Mouse (Mus musculus): ENCODE data around the gene 1810055G02Rik. TPM values are rescaled to one million over a fixed set of nuclear protein-coding genes. Genes with fewer than 3 reads are reported as not detected.

1810055G02Rik gene
- total and polyA plus RNA-seq, 3 experiments = 5.6 to 9.5 (median 7.9) TPM

DNA sequence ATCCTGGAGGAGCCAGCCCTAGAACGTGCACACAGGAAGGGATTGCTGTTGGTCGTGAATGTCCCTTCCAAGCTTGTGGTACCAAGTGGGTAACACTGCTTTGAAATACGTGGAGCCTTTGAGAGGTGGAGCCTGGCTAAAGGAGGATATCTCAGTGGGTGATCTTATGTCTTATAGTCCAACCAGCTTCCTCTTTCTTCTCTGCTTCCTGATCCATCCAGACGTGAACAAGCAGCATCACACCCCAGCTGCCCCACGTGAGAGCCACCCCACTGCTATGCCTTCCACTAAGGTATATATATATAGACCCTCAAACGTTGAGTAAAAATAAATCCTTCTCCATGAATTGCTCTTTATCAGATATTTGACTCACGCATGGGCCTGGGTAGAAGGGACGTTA lies 45.6 kb downstream of the 1810055G02Rik start:
- in situ Hi-C loops (cut with MboI; ENCODE audit: low pct_ligation_motif_present, low pct_unique_long_range_greater_than_20kb, low sequenced_read_pairs) = loop anchor here (5.0 kb wide), 1 partner anchor 36 kb away; no protein-coding TSS in a partner anchor
- no peak overlapping the region for H3K27ac ChIP-seq (ENCODE audit: insufficient read depth, low read depth)
- dilution Hi-C loops (cut with MboI; ENCODE audit: extremely low pct_ligation_motif_present, extremely low pct_unique_long_range_greater_than_20kb, low sequenced_read_pairs) = no loop called here
- peaks cover 0 to 2% of the 10 kb centered on the region in 2 experiments; a peak in 1 of 4 replicates for H3K4me1 ChIP-seq (ENCODE audit: control insufficient read depth in 1 of 2, insufficient read depth in 2 of 2)
- H3K4me2 ChIP-seq (ENCODE audit: insufficient read depth, low read depth, poor library complexity, severe bottlenecking) = no peak overlapping the region
- DNase-seq (ENCODE audit: extremely low read depth) = no peak
- TF ChIP-seq TCF12 (IDR thresholded peaks at IDR 0.05; ENCODE audit: low read depth, low read length) = no peak
- no peak for TF ChIP-seq CHD2 (IDR thresholded peaks at IDR 0.05; ENCODE audit: low read length)
- no peak for TF ChIP-seq SMC3 (IDR thresholded peaks at IDR 0.05; ENCODE audit: low read depth, low read length)
- no peak overlapping the region for H3K4me3 ChIP-seq (replicated peaks in 1 of 3; ENCODE audit: low read depth in 2 of 3, low read length in 2 of 3, poor library complexity in 1 of 3)
- H3K79me2 ChIP-seq (replicated peaks; ENCODE audit: control insufficient read depth, extremely low read depth, insufficient read depth, poor library complexity, severe bottlenecking) = no peaks in the 10 kb centered on the region
- H3K36me3 ChIP-seq (replicated peaks in 1 of 2; ENCODE audit: control insufficient read depth in 1 of 2, insufficient read depth in 1 of 2, low read length in 1 of 2) = no peaks in the 10 kb centered on the region
- H3K27me3 ChIP-seq (replicated peaks) = no peaks in the 10 kb centered on the region
- H3K9ac ChIP-seq (ENCODE audit: insufficient read depth, low read depth) = no peak overlapping the region
- H3K9me3 ChIP-seq (replicated peaks; ENCODE audit: low read length) = no peaks in the 10 kb centered on the region

DNA sequence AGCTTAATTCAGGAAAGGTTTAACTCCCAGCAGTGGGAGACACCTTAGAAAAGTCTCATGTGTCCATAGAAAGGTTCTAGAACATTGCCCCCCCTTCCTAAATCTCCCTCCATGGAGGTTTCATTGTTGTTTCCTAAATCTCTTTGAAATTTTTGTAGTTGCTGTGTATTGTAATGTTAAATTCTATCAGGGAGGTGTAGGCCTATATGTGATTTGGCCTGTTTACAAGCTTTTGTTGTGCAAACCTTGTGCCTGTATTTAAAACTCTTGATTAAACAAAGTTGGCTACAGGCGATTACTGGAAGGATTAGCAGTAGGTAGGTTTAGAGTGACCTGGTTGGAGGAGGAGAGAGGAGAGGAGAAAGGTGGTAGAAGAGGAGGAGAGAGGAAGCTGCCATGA lies 49.8 kb downstream of the 1810055G02Rik start:
- Histone ChIP-seq H3K9me3 (replicated peaks; ENCODE audit: low read length) (no peaks in the 10 kb centered on the region), H3K27ac (ENCODE audit: insufficient read depth, low read depth) (no peak overlapping the region), H3K4me1 (ENCODE audit: control insufficient read depth in 1 of 2, insufficient read depth in 2 of 2) (peaks cover 0 to under 1% of the 10 kb centered on the region in 2 experiments; a peak in 1 of 4 replicates), H3K9ac (ENCODE audit: insufficient read depth, low read depth) (no peak overlapping the region), H3K4me3 (replicated peaks in 1 of 3; ENCODE audit: low read depth in 2 of 3, low read length in 2 of 3, poor library complexity in 1 of 3) (no peak overlapping the region), H3K27me3 (replicated peaks) (no peaks in the 10 kb centered on the region), H3K79me2 (replicated peaks; ENCODE audit: control insufficient read depth, extremely low read depth, insufficient read depth, poor library complexity, severe bottlenecking) (no peaks in the 10 kb centered on the region), H3K4me2 (ENCODE audit: insufficient read depth, low read depth, poor library complexity, severe bottlenecking) (no peak overlapping the region), H3K36me3 (replicated peaks in 1 of 2; ENCODE audit: control insufficient read depth in 1 of 2, insufficient read depth in 1 of 2, low read length in 1 of 2) (no peaks in the 10 kb centered on the region)
- dilution Hi-C loops (cut with MboI; ENCODE audit: extremely low pct_ligation_motif_present, extremely low pct_unique_long_range_greater_than_20kb, low sequenced_read_pairs) (no loop called here), in situ Hi-C loops (cut with MboI; ENCODE audit: low pct_ligation_motif_present, low pct_unique_long_range_greater_than_20kb, low sequenced_read_pairs) (no loop called here)
- no peak for TF ChIP-seq MAZ (IDR thresholded peaks at IDR 0.05; ENCODE audit: low read depth, low read length)
- TF ChIP-seq MYC (IDR thresholded peaks at IDR 0.05; ENCODE audit: low read depth, low read length) = no peak
- TF ChIP-seq ZKSCAN1 (IDR thresholded peaks at IDR 0.05; ENCODE audit: borderline replicate concordance, low read depth, low read length) = no peak
- TF ChIP-seq SMC3 (IDR thresholded peaks at IDR 0.05; ENCODE audit: low read depth, low read length) = no peak
- no peak for TF ChIP-seq SIN3A (IDR thresholded peaks at IDR 0.05; ENCODE audit: low read length)
- TF ChIP-seq EP300 (IDR thresholded peaks at IDR 0.05; ENCODE audit: low read length) = no peak
- no peak for TF ChIP-seq PAX5 (IDR thresholded peaks at IDR 0.05; ENCODE audit: low read length)
- TF ChIP-seq UBTF (IDR thresholded peaks at IDR 0.05; ENCODE audit: low read depth, low read length) = no peak
- no peak for DNase-seq (ENCODE audit: extremely low read depth)

GRCm38 (mm10) chr19:3765221-3765820 lies 57.2 kb downstream of the 1810055G02Rik start:
- Histone ChIP-seq H3K4me3 (replicated peaks in 1 of 3; ENCODE audit: low read depth in 2 of 3, low read length in 2 of 3, poor library complexity in 1 of 3) (no peak overlapping the region), H3K9me3 (replicated peaks; ENCODE audit: low read length) (no peaks in the 10 kb centered on the region), H3K9ac (ENCODE audit: insufficient read depth, low read depth) (no peak overlapping the region), H3K79me2 (replicated peaks; ENCODE audit: control insufficient read depth, extremely low read depth, insufficient read depth, poor library complexity, severe bottlenecking) (peaks cover 12% of the 10 kb centered on the region), H3K27me3 (replicated peaks) (peaks cover 14% of the 10 kb centered on the region), H3K4me1 (ENCODE audit: control insufficient read depth in 1 of 2, insufficient read depth in 2 of 2) (peaks cover 3 to 13% of the 10 kb centered on the region in 2 experiments), H3K36me3 (replicated peaks in 1 of 2; ENCODE audit: control insufficient read depth in 1 of 2, insufficient read depth in 1 of 2, low read length in 1 of 2) (peaks cover 0 to 6% of the 10 kb centered on the region in 2 experiments), H3K4me2 (ENCODE audit: insufficient read depth, low read depth, poor library complexity, severe bottlenecking) (no peak overlapping the region), H3K27ac (ENCODE audit: insufficient read depth, low read depth) (no peak overlapping the region)
- no peak for TF ChIP-seq MAX (IDR thresholded peaks at IDR 0.05; ENCODE audit: low read length)
- TF ChIP-seq KAT2A (IDR thresholded peaks at IDR 0.05; ENCODE audit: insufficient replicate concordance, low read length) = no peak
- TF ChIP-seq BHLHE40 (IDR thresholded peaks at IDR 0.05; ENCODE audit: low read depth, low read length) = no peak
- no peak for TF ChIP-seq ZKSCAN1 (IDR thresholded peaks at IDR 0.05; ENCODE audit: borderline replicate concordance, low read depth, low read length)
- TF ChIP-seq USF1 (IDR thresholded peaks at IDR 0.05; ENCODE audit: low read depth, low read length) = no peak
- no peak for TF ChIP-seq IRF4 (IDR thresholded peaks at IDR 0.05; ENCODE audit: low read depth, low read length)
- no peak for TF ChIP-seq CTCF (conservative IDR thresholded peaks at IDR 0.05 in 1 of 2, IDR thresholded peaks at IDR 0.05 in 1 of 2; ENCODE audit: low read depth in 2 of 2, low read length in 2 of 2)
- no peak for TF ChIP-seq POLR2A (IDR thresholded peaks at IDR 0.05; ENCODE audit: low read depth, low read length)
- no peak for TF ChIP-seq TBP (conservative IDR thresholded peaks at IDR 0.05; ENCODE audit: low read depth, low read length)
- no peak for TF ChIP-seq PAX5 (IDR thresholded peaks at IDR 0.05; ENCODE audit: low read length)
- TF ChIP-seq JUN (IDR thresholded peaks at IDR 0.05; ENCODE audit: insufficient read depth, low read depth, low read length) = no peak
- DNase-seq (ENCODE audit: extremely low read depth) = no peak
- in situ Hi-C loops (cut with MboI; ENCODE audit: low pct_ligation_motif_present, low pct_unique_long_range_greater_than_20kb, low sequenced_read_pairs) (no loop called here), dilution Hi-C loops (cut with MboI; ENCODE audit: extremely low pct_ligation_motif_present, extremely low pct_unique_long_range_greater_than_20kb, low sequenced_read_pairs) (no loop called here)

All from CH12.LX (cell line).